ENCODE assay signal across 14 mouse cellular contexts in genomic region chr6:84364964-84365363, GRCm38 (mm10).
DNase-seq lines count a peak whose midpoint lies in the region; ATAC-seq and TF ChIP-seq lines count a peak whose summit lies in the region.
"Had no signal": no experiment of that assay in that cellular context is flagged by ENCODE, and none has a peak within 500 bp of the region (broad histone marks: within the 10 kb centered on the region; RNA-seq: fewer than 3 reads in every experiment).

No protein-coding gene starts in this region.

- no peaks in the 10 kb centered on the region for H3K27me3 ChIP-seq in lung, embryonic 14.5 days (ENCODE audit: insufficient read depth, low read length)
- H3K27me3 ChIP-seq: midbrain, embryonic 13.5 days; neural tube, embryonic 12.5 days had no signal

- no peaks in the 10 kb centered on the region for H3K4me1 ChIP-seq in lung, embryonic 14.5 days (ENCODE audit: insufficient read depth)
- H3K4me1 ChIP-seq: midbrain, embryonic 13.5 days; neural tube, embryonic 12.5 days had no signal

- ATAC-seq in lung, embryonic 14.5 days (ENCODE audit: insufficient read depth) = no peak
- ATAC-seq in megakaryocyte progenitor cell, adult 5-6 weeks (replicated peaks; ENCODE audit: poor library complexity) = 0 out of 2 replicates have a peak, but pooled peaks have one; percentile 14
- ATAC-seq: midbrain, embryonic 13.5 days had no signal

- DNase-seq in adrenal gland, postnatal 10 days = peak; percentile 48
- DNase-seq in adrenal gland, adult 18-20 months (ENCODE audit: low spot score in 2 of 2) = no peak
- peak; percentile 51 for DNase-seq in lung, embryonic 14.5 days
- no peak for DNase-seq in lung, postnatal 10 days
- peak; percentile 58 for DNase-seq in ZHBTc4 (ENCODE audit: low read depth, low spot score)
- no peak for DNase-seq in spleen, postnatal 14 days (ENCODE audit: low spot score in 2 of 2)
- DNase-seq in testis, postnatal 14 days (ENCODE audit: low spot score) = no peak
- DNase-seq: cerebellum, postnatal 25 days; heart, adult 18-20 months; lung, postnatal 14 days had no signal

- no peak overlapping the region for H3K4me3 ChIP-seq in lung, embryonic 14.5 days (ENCODE audit: low read depth, low read length)
- H3K4me3 ChIP-seq: midbrain, embryonic 13.5 days; neural tube, embryonic 12.5 days had no signal

- H3K9me3 ChIP-seq in lung, embryonic 14.5 days (ENCODE audit: low read depth, low read length) = no peaks in the 10 kb centered on the region
- H3K9me3 ChIP-seq: midbrain, embryonic 13.5 days; neural tube, embryonic 12.5 days had no signal

- H3K9ac ChIP-seq in lung, embryonic 14.5 days = no peak overlapping the region
- H3K9ac ChIP-seq: midbrain, embryonic 13.5 days; neural tube, embryonic 12.5 days had no signal

- 8% methylated on average over 2 of the region's 2 CpGs for WGBS in lung, embryonic 14.5 days

- no peak overlapping the region for H3K27ac ChIP-seq in lung, embryonic 14.5 days (ENCODE audit: low read depth)
- H3K27ac ChIP-seq: midbrain, embryonic 13.5 days; neural tube, embryonic 12.5 days had no signal

- H3K4me2 ChIP-seq in lung, embryonic 14.5 days = no peak overlapping the region
- H3K4me2 ChIP-seq: liver, embryonic 11.5 days; midbrain, embryonic 13.5 days; neural tube, embryonic 12.5 days had no signal

- no peaks in the 10 kb centered on the region for H3K36me3 ChIP-seq in lung, embryonic 14.5 days (ENCODE audit: insufficient read depth)
- H3K36me3 ChIP-seq: midbrain, embryonic 13.5 days; neural tube, embryonic 12.5 days had no signal

- TF ChIP-seq CTCF in lung, embryonic 14.5 days (IDR thresholded peaks at IDR 0.05; ENCODE audit: low read depth) = no peak

Comparison
In these comparisons a context has a peak if more than half of its experiments do, and no peak if none do; other contexts are left out.
1. DNase-seq: peak in adrenal gland, postnatal 10 days (single experiment), lung, embryonic 14.5 days (single experiment) and ZHBTc4 (single experiment); none in adrenal gland, adult 18-20 months (0 of 2), lung, postnatal 10 days (single experiment), spleen, postnatal 14 days (0 of 2) and testis, postnatal 14 days (single experiment).